ENCODE assay signal across 7 mouse cellular contexts in the genomic region with DNA sequence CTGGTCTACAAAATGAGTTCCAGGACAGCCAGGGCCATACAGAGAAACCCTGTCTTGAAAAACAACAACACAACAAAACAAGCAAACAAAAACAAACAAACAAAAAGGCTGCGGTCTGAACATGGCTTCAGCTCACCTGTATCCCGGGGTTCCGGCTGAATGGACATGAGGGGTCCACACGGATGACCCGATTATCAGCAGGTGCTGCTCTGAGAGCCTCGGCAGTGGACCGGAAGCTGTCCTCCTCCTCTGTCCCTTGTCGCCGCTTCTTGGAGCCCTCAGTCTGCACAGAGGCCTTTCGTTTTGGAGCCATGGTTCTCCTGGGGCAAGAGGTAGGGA. TPM values are rescaled to one million over a fixed set of nuclear protein-coding genes. Genes with fewer than 3 reads are reported as not detected.
A peak's percentile ranks its signal among the peaks of the same experiment; 100 is the strongest.
DNase-seq lines count a peak whose midpoint lies in the region; ATAC-seq lines count a peak whose summit lies in the region.

A gene (plus strand): TSS at position 301 of the 339 bp plus-strand sequence.

- H3K27me3 ChIP-seq in intestine, embryonic 14.5 days (replicated peaks; ENCODE audit: control insufficient read depth, insufficient read depth, low read length), result no peaks in the 10 kb centered on the region
- H3K27me3 ChIP-seq in liver, embryonic 13.5 days, result no peaks in the 10 kb centered on the region
- H3K27me3 ChIP-seq in stomach, embryonic 15.5 days (replicated peaks), result no peaks in the 10 kb centered on the region

- peaks cover 9% of the 10 kb centered on the region; the same call in 1 of the 2 replicates for H3K36me3 ChIP-seq in intestine, embryonic 14.5 days (ENCODE audit: control insufficient read depth, insufficient read depth, low read length)
- peaks cover 13% of the 10 kb centered on the region for H3K36me3 ChIP-seq in liver, embryonic 13.5 days
- peaks cover under 1% of the 10 kb centered on the region; the same call in 1 of the 2 replicates for H3K36me3 ChIP-seq in stomach, embryonic 15.5 days

- peaks cover 9% of the 10 kb centered on the region for H3K4me1 ChIP-seq in brown adipose tissue, adult 24 weeks (ENCODE audit: control insufficient read depth, insufficient read depth, insufficient read length, low read length)
- H3K4me1 ChIP-seq in intestine, embryonic 14.5 days (replicated peaks; ENCODE audit: control insufficient read depth, insufficient read depth, low read length), result peaks cover 25% of the 10 kb centered on the region
- H3K4me1 ChIP-seq in liver, embryonic 13.5 days (replicated peaks), result peaks cover 51% of the 10 kb centered on the region
- peaks cover 53% of the 10 kb centered on the region for H3K4me1 ChIP-seq in stomach, embryonic 15.5 days

- WGBS in intestine, embryonic 14.5 days, result 90% methylated on average over 10 of the region's 10 CpGs
- WGBS in liver, embryonic 13.5 days (ENCODE audit: insufficient replicate concordance), result 73% methylated on average over 10 of the region's 10 CpGs
- 85% methylated on average over 10 of the region's 10 CpGs for WGBS in stomach, embryonic 15.5 days

- ATAC-seq in intestine, embryonic 14.5 days (replicated peaks; ENCODE audit: low FRiP score, low TSS enrichment, low read depth), result no peak
- no peak for ATAC-seq in liver, embryonic 13.5 days (ENCODE audit: low read depth)
- ATAC-seq in stomach, embryonic 15.5 days (ENCODE audit: insufficient read depth, low FRiP score, low read depth), result no peak

- peak within 1 kb of the TSS; percentile 92 for H3K27ac ChIP-seq in brown adipose tissue, adult 24 weeks (replicated peaks; ENCODE audit: low read depth, low read length)
- no peak within 1 kb of the TSS for H3K27ac ChIP-seq in intestine, embryonic 14.5 days (ENCODE audit: low read depth)
- 0 out of 2 replicates have a peak within 1 kb of the TSS, but pooled peaks have one; percentile 35 for H3K27ac ChIP-seq in liver, embryonic 13.5 days
- H3K27ac ChIP-seq in stomach, embryonic 15.5 days, result peak within 1 kb of the TSS; percentile 83

- intact Hi-C loops in gastrocnemius, postnatal 36 days (cut with DNase I), result loop anchor here (2.0 to 5.0 kb wide), 4 partner anchors 27 to 187 kb away; a partner anchor contains a TSS

- DNase-seq in right cerebral cortex, postnatal 4 days, result peak; percentile 3
- no peak for DNase-seq in right cerebral cortex, postnatal 25 days
- DNase-seq in gastrocnemius, postnatal 36 days, result peak in 1 of 2 experiments; percentile 6
- DNase-seq in intestine, embryonic 14.5 days (ENCODE audit: low spot score), result no peak
- DNase-seq in liver, embryonic 13.5 days, result no peak

- no peak within 1 kb of the TSS for H3K9ac ChIP-seq in intestine, embryonic 14.5 days (ENCODE audit: low read length)
- H3K9ac ChIP-seq in liver, embryonic 13.5 days, result peak within 1 kb of the TSS; percentile 15; the same call in 1 of the 2 replicates
- 0 out of 2 replicates have a peak within 1 kb of the TSS, but pooled peaks have one; percentile 2 for H3K9ac ChIP-seq in stomach, embryonic 15.5 days

- no peaks in the 10 kb centered on the region for H3K9me3 ChIP-seq in intestine, embryonic 14.5 days (ENCODE audit: control insufficient read depth, low read length)
- H3K9me3 ChIP-seq in liver, embryonic 13.5 days (replicated peaks), result no peaks in the 10 kb centered on the region
- no peaks in the 10 kb centered on the region for H3K9me3 ChIP-seq in stomach, embryonic 15.5 days

- H3K4me3 ChIP-seq in brown adipose tissue, adult 24 weeks (ENCODE audit: insufficient read depth, low read depth, low read length), result peak within 1 kb of the TSS; percentile 70
- no peak within 1 kb of the TSS for H3K4me3 ChIP-seq in intestine, embryonic 14.5 days (ENCODE audit: low read depth, low read length)
- peak within 1 kb of the TSS; percentile 9; the same call in 1 of the 2 replicates for H3K4me3 ChIP-seq in liver, embryonic 13.5 days (replicated peaks)
- H3K4me3 ChIP-seq in stomach, embryonic 15.5 days (replicated peaks), result peak within 1 kb of the TSS; percentile 26

- peak within 1 kb of the TSS; percentile 33 for H3K4me2 ChIP-seq in intestine, embryonic 14.5 days (ENCODE audit: low read length)
- peak within 1 kb of the TSS; percentile 98 for H3K4me2 ChIP-seq in liver, embryonic 13.5 days
- peak within 1 kb of the TSS; percentile 57 for H3K4me2 ChIP-seq in stomach, embryonic 15.5 days

RNA-seq across cellular contexts. Expression of the gene that starts here (rescaled TPM):
- polyA plus RNA-seq in brown adipose tissue, adult 24 weeks (2012; ENCODE audit: insufficient read depth, insufficient read length, missing spikeins), result 15.1 and 15.9 TPM in 2 replicates
- total RNA-seq in gastrocnemius, postnatal 36 days (2021), result 10 to 100 TPM; 16.7 to 22.2 TPM
- polyA plus RNA-seq in intestine, embryonic 14.5 days (2014; fragmentation: Nextera tagmentation; extraction: Ambion mirVana), result 51.7 and 52.4 TPM in 2 replicates
- polyA plus RNA-seq in liver, embryonic 13.5 days (2015; fragmentation: Nextera tagmentation; extraction: Ambion mirVana), result 44.2 and 47.6 TPM in 2 replicates
- 44.3 and 46.5 TPM in 2 replicates for polyA plus RNA-seq in stomach, embryonic 15.5 days (2015; fragmentation: Nextera tagmentation; extraction: Ambion mirVana)

Comparison
In these comparisons a context has a peak if more than half of its experiments do, and no peak if none do; other contexts are left out.
1. H3K4me2 ChIP-seq: peak in every context shown above with its lines; median percentile 98 in liver, embryonic 13.5 days; 57 in stomach, embryonic 15.5 days; 33 in intestine, embryonic 14.5 days.